Mouse (Mus musculus): ENCODE measurements around the gene Ifna9. TPM values are rescaled to one million over a fixed set of nuclear protein-coding genes. Genes with fewer than 3 reads are reported as not detected.

The Ifna9 gene
- polyA plus RNA-seq, 1 experiment from 2014 or later = not detected

Other genes starting within 250 kb of the Ifna9 start
- gene Hacd4, start 153.5 kb downstream of the Ifna9 start, polyA plus RNA-seq (2016; fragmentation: Nextera tagmentation; extraction: Ambion mirVana) = 2.2 and 2.7 TPM in 2 replicates
- not detected in 2 replicates for gene Ifnb1, start 69.6 kb downstream of the Ifna9 start, polyA plus RNA-seq (2016; fragmentation: Nextera tagmentation; extraction: Ambion mirVana)
- gene Ifna15, start 34.1 kb downstream of the Ifna9 start, polyA plus RNA-seq (2016; fragmentation: Nextera tagmentation; extraction: Ambion mirVana) = not detected in 2 replicates
- gene Ifna14, start 20.6 kb downstream of the Ifna9 start, polyA plus RNA-seq (2016; fragmentation: Nextera tagmentation; extraction: Ambion mirVana) = not detected in 2 replicates
- not detected in 2 replicates for gene Ifna12, start 11.0 kb upstream of the Ifna9 start, polyA plus RNA-seq (2016; fragmentation: Nextera tagmentation; extraction: Ambion mirVana)
- not detected in 2 replicates for gene C87499, start 42.0 kb upstream of the Ifna9 start, polyA plus RNA-seq (2016; fragmentation: Nextera tagmentation; extraction: Ambion mirVana)
- gene Ifna13, start 52.1 kb upstream of the Ifna9 start, polyA plus RNA-seq (2016; fragmentation: Nextera tagmentation; extraction: Ambion mirVana) = not detected in 2 replicates
- gene Ifna16, start 84.5 kb upstream of the Ifna9 start, polyA plus RNA-seq (2016; fragmentation: Nextera tagmentation; extraction: Ambion mirVana) = not detected in 2 replicates
- not detected in 2 replicates for gene Ifna2, start 91.5 kb upstream of the Ifna9 start, polyA plus RNA-seq (2016; fragmentation: Nextera tagmentation; extraction: Ambion mirVana)
- gene Ifnab, start 99.0 kb upstream of the Ifna9 start, polyA plus RNA-seq (2016; fragmentation: Nextera tagmentation; extraction: Ambion mirVana) = not detected in 2 replicates
- 1.6 and 2.4 TPM in 2 replicates for gene Gm26566, start 129.4 kb upstream of the Ifna9 start, polyA plus RNA-seq (2016; fragmentation: Nextera tagmentation; extraction: Ambion mirVana)
- 142 and 149 TPM in 2 replicates for gene Klhl9, start 130.1 kb upstream of the Ifna9 start, polyA plus RNA-seq (2016; fragmentation: Nextera tagmentation; extraction: Ambion mirVana)
- not detected in 2 replicates for gene Gm13271, start 162.5 kb upstream of the Ifna9 start, polyA plus RNA-seq (2016; fragmentation: Nextera tagmentation; extraction: Ambion mirVana)
- gene Gm13283, start 167.7 kb upstream of the Ifna9 start, polyA plus RNA-seq (2016; fragmentation: Nextera tagmentation; extraction: Ambion mirVana) = 0.15 and 0.18 TPM in 2 replicates
- gene Gm13290, start 181.4 kb upstream of the Ifna9 start, polyA plus RNA-seq (2016; fragmentation: Nextera tagmentation; extraction: Ambion mirVana) = 0.55 TPM in 1 of 2 replicates, not detected in the other
- not detected in 2 replicates for gene Gm13289, start 184.5 kb upstream of the Ifna9 start, polyA plus RNA-seq (2016; fragmentation: Nextera tagmentation; extraction: Ambion mirVana)
- not detected in 2 replicates for gene Gm13272, start 187.5 kb upstream of the Ifna9 start, polyA plus RNA-seq (2016; fragmentation: Nextera tagmentation; extraction: Ambion mirVana)
- gene Ifnz, start 189.7 kb upstream of the Ifna9 start, polyA plus RNA-seq (2016; fragmentation: Nextera tagmentation; extraction: Ambion mirVana) = not detected in 2 replicates
- not detected in 2 replicates for gene Gm13276, start 193.3 kb upstream of the Ifna9 start, polyA plus RNA-seq (2016; fragmentation: Nextera tagmentation; extraction: Ambion mirVana)
- gene Gm13277, start 196.2 kb upstream of the Ifna9 start, polyA plus RNA-seq (2016; fragmentation: Nextera tagmentation; extraction: Ambion mirVana) = not detected in 2 replicates
- gene Gm13278, start 199.2 kb upstream of the Ifna9 start, polyA plus RNA-seq (2016; fragmentation: Nextera tagmentation; extraction: Ambion mirVana) = not detected in 2 replicates
- not detected in 2 replicates for gene Gm13275, start 202.1 kb upstream of the Ifna9 start, polyA plus RNA-seq (2016; fragmentation: Nextera tagmentation; extraction: Ambion mirVana)
- gene Gm13279, start 205.0 kb upstream of the Ifna9 start, polyA plus RNA-seq (2016; fragmentation: Nextera tagmentation; extraction: Ambion mirVana) = not detected in 2 replicates
- gene Gm13285, start 207.3 kb upstream of the Ifna9 start, polyA plus RNA-seq (2016; fragmentation: Nextera tagmentation; extraction: Ambion mirVana) = 0.29 TPM in 1 of 2 replicates, not detected in the other
- not detected in 2 replicates for gene Gm13287, start 210.9 kb upstream of the Ifna9 start, polyA plus RNA-seq (2016; fragmentation: Nextera tagmentation; extraction: Ambion mirVana)
- gene Gm13288, start 213.1 kb upstream of the Ifna9 start, polyA plus RNA-seq (2016; fragmentation: Nextera tagmentation; extraction: Ambion mirVana) = 0.15 TPM in 1 of 2 replicates, not detected in the other
- not detected in 2 replicates for gene Ifna7, start 223.8 kb upstream of the Ifna9 start, polyA plus RNA-seq (2016; fragmentation: Nextera tagmentation; extraction: Ambion mirVana)
- not detected in 2 replicates for gene Ifna11, start 227.6 kb upstream of the Ifna9 start, polyA plus RNA-seq (2016; fragmentation: Nextera tagmentation; extraction: Ambion mirVana)
- gene Ifna6, start 235.0 kb upstream of the Ifna9 start, polyA plus RNA-seq (2016; fragmentation: Nextera tagmentation; extraction: Ambion mirVana) = not detected in 2 replicates
- not detected in 2 replicates for gene Ifna5, start 243.1 kb upstream of the Ifna9 start, polyA plus RNA-seq (2016; fragmentation: Nextera tagmentation; extraction: Ambion mirVana)
- gene Ifna4, start 249.5 kb upstream of the Ifna9 start, polyA plus RNA-seq (2016; fragmentation: Nextera tagmentation; extraction: Ambion mirVana) = not detected in 2 replicates